Mouse (Mus musculus) forebrain, embryonic 10.5 days (tissue): ENCODE measurements around the gene Hap1. TPM values are rescaled to one million over a fixed set of nuclear protein-coding genes. Genes with fewer than 3 reads are reported as not detected.
A peak's percentile ranks its signal among the peaks of the same experiment; 100 is the strongest.

Source experiments
- DNase-seq: peaks from one replicate; pipeline ENCODE4 v3.0.0-alpha.2; 2017; ENCODE audit warnings: low spot score; ENCODE audit errors: extremely low spot score
- H3K27ac ChIP-seq: fragments of 300-500 bp; sonication (generic); 2 replicates; pipeline ENCODE4 v1.5.1; 2016; ENCODE audit warnings: mild to moderate bottlenecking
- H3K27me3 ChIP-seq: fragments of 300-500 bp; sonication (generic); 2 replicates; pipeline ENCODE4 v1.6.1; 2016; ENCODE audit warnings: mild to moderate bottlenecking; ENCODE audit not compliant: poor library complexity, severe bottlenecking
- H3K36me3 ChIP-seq: fragments of 300-500 bp; sonication (generic); replicated peaks from 2 replicates; pipeline ENCODE4 v1.6.1; 2016; ENCODE audit warnings: mild to moderate bottlenecking, moderate library complexity
- H3K4me1 ChIP-seq: fragments of 300-500 bp; sonication (generic); 2 replicates; pipeline ENCODE4 v1.6.1; 2016
- H3K4me3 ChIP-seq: fragments of 300-500 bp; sonication (generic); 2 replicates; pipeline ENCODE4 v1.5.1; 2016; ENCODE audit warnings: mild to moderate bottlenecking, moderate library complexity
- H3K9me3 ChIP-seq: fragments of 300-500 bp; sonication (generic); 2 replicates; pipeline ENCODE4 v1.6.1; 2016; ENCODE audit warnings: mild to moderate bottlenecking, moderate library complexity
- WGBS: fragments of 180-500 bp; shearing (Covaris S2); methylation state at CpG from one replicate; pipeline ENCODE4 v1.1.7; 2016; 5-methylcytosine and 5-hydroxymethylcytosine counted together
- polyA plus RNA-seq: library from polyadenylated mRNA; unstranded; fragments of >200 nt; fragmentation: Nextera tagmentation; extraction: Ambion mirVana; gene quantifications from 2 replicates; pipeline ENCODE4 v1.2.1, GENCODE M21; 2016

Hap1 gene
- polyA plus RNA-seq, 1 experiment from 2014 or later: 46.7 TPM

GRCm38 (mm10) chr11:100395861-100396631 lies 40.1 kb upstream of the Hap1 start:
- Histone ChIP-seq H3K9me3 (no peaks in the 10 kb centered on the region), H3K4me3 (peak overlapping the region; percentile 66), H3K4me1 (peaks cover 51% of the 10 kb centered on the region), H3K36me3 (no peaks in the 10 kb centered on the region; the same call in 1 of the 2 replicates), H3K27me3 (peaks cover 51% of the 10 kb centered on the region), H3K27ac (peak overlapping the region; percentile 85; the same call in 1 of the 2 replicates)
- 27% methylated on average over 17 of the region's 17 CpGs for WGBS
- DNase-seq: no peak

GRCm38 (mm10) chr11:100395200-100395599 lies 39.3 kb upstream of the Hap1 start:
- H3K9me3 ChIP-seq: no peaks in the 10 kb centered on the region
- no peak overlapping the region for H3K27ac ChIP-seq
- H3K36me3 ChIP-seq: no peaks in the 10 kb centered on the region; the same call in 1 of the 2 replicates
- H3K4me1 ChIP-seq: peaks cover 59% of the 10 kb centered on the region
- H3K27me3 ChIP-seq: peaks cover 51% of the 10 kb centered on the region
- DNase-seq: no peak
- H3K4me3 ChIP-seq: peak overlapping the region; percentile 66; the same call in 1 of the 2 replicates
- WGBS: 33% methylated on average over 11 of the region's 11 CpGs

GRCm38 (mm10) chr11:100394353-100395074 lies 38.6 kb upstream of the Hap1 start:
- no peak overlapping the region for H3K27ac ChIP-seq
- DNase-seq: no peak
- 73% methylated on average over 5 of the region's 5 CpGs for WGBS
- peaks cover 66% of the 10 kb centered on the region for H3K4me1 ChIP-seq
- peak overlapping the region; percentile 66; the same call in 1 of the 2 replicates for H3K4me3 ChIP-seq
- H3K9me3 ChIP-seq: no peaks in the 10 kb centered on the region
- H3K36me3 ChIP-seq: no peaks in the 10 kb centered on the region; the same call in 1 of the 2 replicates
- H3K27me3 ChIP-seq: peaks cover 51% of the 10 kb centered on the region

GRCm38 (mm10) chr11:100393733-100394132 lies 37.8 kb upstream of the Hap1 start:
- H3K27ac ChIP-seq: no peak overlapping the region
- peaks cover 65% of the 10 kb centered on the region for H3K4me1 ChIP-seq
- 81% methylated on average over 7 of the region's 7 CpGs for WGBS
- no peaks in the 10 kb centered on the region; the same call in 1 of the 2 replicates for H3K36me3 ChIP-seq
- DNase-seq: no peak
- no peak overlapping the region for H3K4me3 ChIP-seq
- H3K9me3 ChIP-seq: no peaks in the 10 kb centered on the region
- peaks cover 51% of the 10 kb centered on the region for H3K27me3 ChIP-seq

- WGBS: 89% methylated on average over 5 of the region's 5 CpGs
- H3K36me3 ChIP-seq: no peaks in the 10 kb centered on the region; the same call in 1 of the 2 replicates
- no peak overlapping the region for H3K4me3 ChIP-seq
- peaks cover 51% of the 10 kb centered on the region for H3K27me3 ChIP-seq
- no peaks in the 10 kb centered on the region for H3K9me3 ChIP-seq
- no peak for DNase-seq
- no peak overlapping the region for H3K27ac ChIP-seq
- H3K4me1 ChIP-seq: peaks cover 70% of the 10 kb centered on the region
Measured at GRCm38 (mm10) chr11:100392958-100393357, 37.0 kb upstream of the Hap1 start.

- Histone ChIP-seq H3K36me3 (no peaks in the 10 kb centered on the region; the same call in 1 of the 2 replicates), H3K4me1 (peaks cover 61% of the 10 kb centered on the region), H3K27ac (no peak overlapping the region), H3K9me3 (no peaks in the 10 kb centered on the region), H3K4me3 (no peak overlapping the region), H3K27me3 (peaks cover 45% of the 10 kb centered on the region)
- DNase-seq: no peak
- WGBS: 75% methylated on average over 7 of the region's 7 CpGs
Measured at GRCm38 (mm10) chr11:100391884-100392345, 36.0 kb upstream of the Hap1 start.

GRCm38 (mm10) chr11:100391081-100391883 lies 35.4 kb upstream of the Hap1 start:
- 77% methylated on average over 9 of the region's 9 CpGs for WGBS
- Histone ChIP-seq H3K4me3 (no peak overlapping the region), H3K4me1 (peaks cover 60% of the 10 kb centered on the region), H3K36me3 (no peaks in the 10 kb centered on the region; the same call in 1 of the 2 replicates), H3K27me3 (peaks cover 38% of the 10 kb centered on the region), H3K27ac (0 out of 2 replicates have a peak overlapping the region, but pooled peaks have one; percentile 37), H3K9me3 (no peaks in the 10 kb centered on the region)
- DNase-seq: no peak

- Histone ChIP-seq H3K4me1 (peaks cover 49% of the 10 kb centered on the region), H3K27ac (0 out of 2 replicates have a peak overlapping the region, but pooled peaks have one; percentile 48), H3K36me3 (peaks cover 3% of the 10 kb centered on the region; the same call in 1 of the 2 replicates), H3K9me3 (no peaks in the 10 kb centered on the region), H3K27me3 (peaks cover 26% of the 10 kb centered on the region), H3K4me3 (no peak overlapping the region)
- DNase-seq: no peak
- 45% methylated on average over 8 of the region's 8 CpGs for WGBS
Measured at GRCm38 (mm10) chr11:100389931-100390445, 34.1 kb upstream of the Hap1 start.

GRCm38 (mm10) chr11:100388588-100388987 lies 32.7 kb upstream of the Hap1 start:
- peaks cover 3% of the 10 kb centered on the region for H3K36me3 ChIP-seq
- WGBS: 89% methylated on average over 6 of the region's 6 CpGs
- DNase-seq: no peak

GRCm38 (mm10) chr11:100387589-100388375 lies 31.9 kb upstream of the Hap1 start:
- Histone ChIP-seq H3K9me3 (no peaks in the 10 kb centered on the region), H3K4me1 (peaks cover 46% of the 10 kb centered on the region), H3K36me3 (peaks cover 11% of the 10 kb centered on the region), H3K27ac (no peak overlapping the region; the same call in 1 of the 2 replicates), H3K27me3 (0 out of 2 replicates have a peak, but pooled peaks cover 3% of the 10 kb centered on the region), H3K4me3 (no peak overlapping the region)
- WGBS: 71% methylated on average over 14 of the region's 14 CpGs
- DNase-seq: no peak

More at GRCm38 (mm10) chr11:100388588-100388987, 32.7 kb upstream of the Hap1 start:
- Histone ChIP-seq H3K4me1 (peaks cover 46% of the 10 kb centered on the region), H3K9me3 (no peaks in the 10 kb centered on the region), H3K27ac (0 out of 2 replicates have a peak overlapping the region, but pooled peaks have one; percentile 4), H3K27me3 (peaks cover 12% of the 10 kb centered on the region), H3K4me3 (no peak overlapping the region)

- Histone ChIP-seq H3K36me3 (peaks cover 17% of the 10 kb centered on the region), H3K27me3 (no peaks in the 10 kb centered on the region), H3K27ac (no peak overlapping the region), H3K9me3 (no peaks in the 10 kb centered on the region), H3K4me3 (no peak overlapping the region), H3K4me1 (peaks cover 44% of the 10 kb centered on the region)
- 82% methylated on average over 6 of the region's 6 CpGs for WGBS
- DNase-seq: no peak
Measured at GRCm38 (mm10) chr11:100387111-100387510, 31.2 kb upstream of the Hap1 start.
